Mouse (Mus musculus) urinary bladder, postnatal 25 days (tissue): ENCODE data around the gene Ntn4.

Source experiments
- DNase-seq: peaks from one replicate; pipeline ENCODE4 v3.0.0; 2022; ENCODE audit warnings: low spot score

Gene Ntn4

GRCm38 (mm10) chr10:93783216-93784013 is 142.9 kb downstream of the Ntn4 start:
- DNase-seq, result no peak
